23 mouse cellular contexts compared by ENCODE assay signal in the genomic region with DNA sequence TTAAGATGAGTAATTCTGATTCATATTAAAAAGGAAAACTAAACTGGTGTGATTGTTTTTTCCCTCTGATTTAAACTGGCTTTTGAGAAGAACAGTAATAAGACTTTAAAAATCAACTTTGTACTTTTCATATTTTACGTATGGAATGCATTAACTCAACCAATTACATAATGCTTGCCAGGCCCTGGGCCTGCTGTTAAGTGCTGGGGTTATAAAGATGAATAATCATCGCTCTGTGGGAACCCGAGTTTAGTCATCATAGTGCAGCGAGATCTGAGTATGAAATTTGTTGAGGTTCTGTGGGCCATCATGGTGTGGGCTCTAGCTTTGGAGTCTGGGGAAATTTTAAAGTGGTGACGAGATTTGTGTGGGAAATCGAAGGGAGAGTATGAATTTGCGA. TPM values are rescaled to one million over a fixed set of nuclear protein-coding genes. Genes with fewer than 3 reads are reported as not detected.
"Had no signal": no experiment of that assay in that cellular context is flagged by ENCODE, and none has a peak within 500 bp of the region (broad histone marks: within the 10 kb centered on the region; RNA-seq: fewer than 3 reads in every experiment).

No protein-coding gene starts in this region.

- H3K4me2 ChIP-seq: lung, embryonic 14.5 days; midbrain, embryonic 12.5 days; neural tube, embryonic 13.5 days; neural tube, embryonic 15.5 days had no signal

- H3K27me3 ChIP-seq: midbrain, embryonic 12.5 days; neural tube, embryonic 13.5 days; neural tube, embryonic 15.5 days had no signal

- DNase-seq: lung, adult 18-20 months; lung, embryonic 14.5 days; lung, postnatal 10 days; lung, postnatal 4 days; midbrain, embryonic 14.5 days; retina, postnatal 1 day; right cerebral cortex, adult 18-20 months; right cerebral cortex, postnatal 25 days; right cerebral cortex, postnatal 4 days; spleen, adult 18-20 months; thymus, adult 18-20 months; thymus, postnatal 25 days; thymus, postnatal 4 days had no signal

- H3K4me1 ChIP-seq: midbrain, embryonic 12.5 days; neural tube, embryonic 13.5 days had no signal

- H3K4me3 ChIP-seq: midbrain, embryonic 12.5 days; myocyte; neural tube, embryonic 13.5 days; neural tube, embryonic 15.5 days had no signal

- H3K9ac ChIP-seq: lung, embryonic 14.5 days; midbrain, embryonic 12.5 days; neural tube, embryonic 13.5 days; neural tube, embryonic 15.5 days had no signal

- H3K9me3 ChIP-seq: midbrain, embryonic 12.5 days; neural tube, embryonic 13.5 days; neural tube, embryonic 15.5 days had no signal

- H3K36me3 ChIP-seq: midbrain, embryonic 12.5 days; neural tube, embryonic 13.5 days; neural tube, embryonic 15.5 days had no signal

- H3K27ac ChIP-seq: midbrain, embryonic 12.5 days; neural tube, embryonic 13.5 days; neural tube, embryonic 15.5 days had no signal

- ATAC-seq: midbrain, embryonic 16.5 days had no signal

RNA-seq across cellular contexts. Expression of a gene that starts 39.9 kb away (rescaled TPM):
- total RNA-seq: megakaryocyte, adult 5-6 weeks had no signal
- polyA plus RNA-seq: midbrain, embryonic 12.5 days; midbrain, embryonic 14.5 days; midbrain, embryonic 16.5 days; myocyte; neural tube, embryonic 11.5 days; neural tube, embryonic 13.5 days; small intestine, adult 2 months; stomach, embryonic 14.5 days; stomach, embryonic 16.5 days had no signal
